Mouse (Mus musculus): Measurements from ENCODE around the gene Ccdc65.

- TF ChIP-seq E2F4 (IDR thresholded peaks at IDR 0.05; ENCODE audit: borderline replicate concordance, low read depth, low read length) = no peak
- TF ChIP-seq POLR2AphosphoS2 (IDR thresholded peaks at IDR 0.05; ENCODE audit: low read length) = no peak
- TF ChIP-seq ZC3H11A (IDR thresholded peaks at IDR 0.05; ENCODE audit: low read depth, low read length) = no peak
- TF ChIP-seq CTCF (IDR thresholded peaks at IDR 0.05 in 2 of 3, conservative IDR thresholded peaks at IDR 0.05 in 1 of 3; ENCODE audit: control insufficient read depth in 1 of 3, insufficient read depth in 1 of 3, low read depth in 2 of 3, low read length in 3 of 3, poor library complexity in 1 of 3, severe bottlenecking in 1 of 3) = no peak
Observed at GRCm38 (mm10) chr15:98704312-98704711, 3.7 kb upstream of the Ccdc65 start.
